Mouse (Mus musculus) left cerebral cortex, postnatal 10 days (tissue): Measurements from ENCODE around the gene Myo15. TPM values are rescaled to one million over a fixed set of nuclear protein-coding genes. Genes with fewer than 3 reads are reported as not detected.
"Not testable (repeated sequence)": the region's sequence is repeated elsewhere in the genome, so short reads cannot be mapped to it uniquely, and the experiment has no call there.

Source experiments
- DNase-seq, 2 experiments: peaks; one replicate each; pipeline ENCODE4 v3.0.0; 2021 to 2022; ENCODE audit warnings: low spot score in 2 of 2, mixed read lengths in 1 of 2; ENCODE audit errors: extremely low spot score in 1 of 2
- intact Hi-C: fragments of 180-260 bp; cut with DNase I; formaldehyde crosslinking; loops from one replicate; pipeline ENCODE4 v1.15.1; 2025
- total RNA-seq, 2 experiments: library from RNA; stranded (reverse); gene quantifications; 2 replicates each; pipeline ENCODE4 v1.2.3; 2021

The Myo15 gene
- total RNA-seq, 2 experiments from 2014 or later, result 0.11 to 0.22 TPM

GRCm38 (mm10) chr11:60539540-60539939, 70.4 kb downstream of the Myo15 start:
- DNase-seq, result no peak
- intact Hi-C loops, result loop anchor here (5.0 kb wide), 1 partner anchor 82 kb away; no protein-coding TSS in a partner anchor

- intact Hi-C loops, result no loop called here
- DNase-seq, result no peak
Observed at GRCm38 (mm10) chr11:60540002-60540610, 71.0 kb downstream of the Myo15 start.

- intact Hi-C loops, result no loop called here
- no peak for DNase-seq
Observed at GRCm38 (mm10) chr11:60540761-60541160, 71.6 kb downstream of the Myo15 start.

GRCm38 (mm10) chr11:60541831-60542230, 72.7 kb downstream of the Myo15 start:
- intact Hi-C loops, result no loop called here
- no peak for DNase-seq

GRCm38 (mm10) chr11:60543211-60543610, 74.1 kb downstream of the Myo15 start:
- DNase-seq, result not testable (repeated sequence)

GRCm38 (mm10) chr11:60545433-60545832, 76.3 kb downstream of the Myo15 start:
- DNase-seq, result no peak
- intact Hi-C loops, result no loop called here

More at GRCm38 (mm10) chr11:60543211-60543610, 74.1 kb downstream of the Myo15 start:
- intact Hi-C loops, result not testable (repeated sequence)

- intact Hi-C loops, result no loop called here
- no peak for DNase-seq
Observed at GRCm38 (mm10) chr11:60548112-60548511, 79.0 kb downstream of the Myo15 start.

- intact Hi-C loops, result no loop called here
Observed at GRCm38 (mm10) chr11:60553091-60553490, 84.0 kb downstream of the Myo15 start.

GRCm38 (mm10) chr11:60557675-60558074, 88.5 kb downstream of the Myo15 start:
- no peak for DNase-seq
- intact Hi-C loops, result no loop called here

More at GRCm38 (mm10) chr11:60553091-60553490, 84.0 kb downstream of the Myo15 start:
- no peak for DNase-seq

GRCm38 (mm10) chr11:60559342-60559741, 90.2 kb downstream of the Myo15 start:
- intact Hi-C loops, result no loop called here
- DNase-seq, result peak; percentile 58 to 65

GRCm38 (mm10) chr11:60574006-60574405, 104.9 kb downstream of the Myo15 start:
- intact Hi-C loops, DNase-seq: not testable (repeated sequence)

Other genes starting within 250 kb of the Myo15 start
- 10 to 100 TPM; 41.5 to 43.0 TPM for gene Srebf1, start 246.8 kb upstream of the Myo15 start, total RNA-seq
- gene Tom1l2, start 116.4 kb upstream of the Myo15 start, total RNA-seq, result 100 to 1,000 TPM; 132 to 133 TPM
- 1 to 10 TPM; 5.2 to 7.3 TPM for gene Drc3, start 116.0 kb upstream of the Myo15 start, total RNA-seq
- gene Gid4, start 52.2 kb upstream of the Myo15 start, total RNA-seq, result 10 to 100 TPM; 40.9 to 42.2 TPM
- gene Atpaf2, start 50.9 kb upstream of the Myo15 start, total RNA-seq, result 10 to 100 TPM; 31.5 to 33.2 TPM
- 10 to 100 TPM; 69.9 to 70.2 TPM for gene Drg2, start 14.7 kb upstream of the Myo15 start, total RNA-seq
- gene Alkbh5, start 67.0 kb downstream of the Myo15 start, total RNA-seq, result 10 to 100 TPM; 35.8 to 35.9 TPM
- 10 to 100 TPM; 32.5 to 33.9 TPM for gene Llgl1, start 230.4 kb downstream of the Myo15 start, total RNA-seq